Mouse (Mus musculus) heart, postnatal 10 days (tissue): ENCODE data around the gene Ceacam5. TPM values are rescaled to one million over a fixed set of nuclear protein-coding genes. Genes with fewer than 3 reads are reported as not detected.

Source experiments
- DNase-seq, 2 experiments: peaks; one replicate each; pipeline ENCODE4 v3.0.0; 2021
- intact Hi-C: fragments of 180-260 bp; cut with DNase I; formaldehyde crosslinking; loops from one replicate; pipeline ENCODE4 v1.15.1; 2025
- total RNA-seq, 2 experiments: library from RNA; stranded (reverse); gene quantifications; 2 replicates each; pipeline ENCODE4 v1.2.3; 2021

Gene Ceacam5
- not detected for total RNA-seq

- intact Hi-C loops: no loop called here
- no peak for DNase-seq
Measured at GRCm38 (mm10) chr7:17712938-17713337, at the start of gene Ceacam5. Gene Ceacam5 (plus strand): TSS chr7:17713238.

Other genes with a start within 250 kb of the Ceacam5 start
- gene Ceacam14, start 99.4 kb downstream of the Ceacam5 start, total RNA-seq: not detected
- gene Gm5155, start 158.5 kb downstream of the Ceacam5 start, total RNA-seq: not detected